Mouse (Mus musculus) ES-E14 (cell line): ENCODE measurements at regions not wholly inside any gene's neighbourhood (a gene's known extent, or its start where the extent isn't known, plus 50 kb on each side); places are given as distances from the start of the nearest gene placed in this dataset.

Experiments
- ZC3H11A ChIP-seq: IDR thresholded peaks from 2 replicates; pipeline ENCODE4 v1.6.1; 2012; ENCODE audit warnings: low read depth, mild to moderate bottlenecking, inconsistent platforms, low read length, borderline replicate concordance
- ZNF384 ChIP-seq: IDR thresholded peaks from 2 replicates; pipeline ENCODE4 v1.6.1; 2012; ENCODE audit warnings: low read depth, low read length, inconsistent platforms

- TF ChIP-seq ZNF384 (no peak), ZC3H11A (no peak)
These were observed 402.1 kb upstream of the Dach1 start for GRCm38 (mm10) chr14:98571644-98572043.
